Mouse (Mus musculus): ENCODE measurements around the gene Eps8l3. TPM values are rescaled to one million over a fixed set of nuclear protein-coding genes. Genes with fewer than 3 reads are reported as not detected.

The Eps8l3 gene
- polyA plus RNA-seq, 1 experiment from 2014 or later, result not detected

GRCm38 (mm10) chr3:107939830-107940229 is 62.8 kb downstream of the Eps8l3 start:
- no peak overlapping the region for H3K27ac ChIP-seq
- no peak overlapping the region for H3K4me2 ChIP-seq
- H3K9me3 ChIP-seq, result no peaks in the 10 kb centered on the region
- H3K36me3 ChIP-seq, result no peaks in the 10 kb centered on the region
- no peak overlapping the region for H3K4me3 ChIP-seq
- no peaks in the 10 kb centered on the region for H3K27me3 ChIP-seq
- no peak overlapping the region for H3K9ac ChIP-seq
- no peak for ATAC-seq (ENCODE audit: low FRiP score)
- 62% methylated on average over 4 of the region's 4 CpGs for WGBS
- H3K4me1 ChIP-seq (replicated peaks), result peaks cover 32% of the 10 kb centered on the region

- no peaks in the 10 kb centered on the region for H3K9me3 ChIP-seq
- no peak overlapping the region for H3K4me3 ChIP-seq
- H3K4me2 ChIP-seq, result no peak overlapping the region
- H3K36me3 ChIP-seq, result no peaks in the 10 kb centered on the region
- no peak for ATAC-seq (ENCODE audit: low FRiP score)
- peaks cover 32% of the 10 kb centered on the region for H3K4me1 ChIP-seq (replicated peaks)
- H3K27ac ChIP-seq, result no peak overlapping the region
- H3K9ac ChIP-seq, result no peak overlapping the region
- H3K27me3 ChIP-seq, result no peaks in the 10 kb centered on the region
- 73% methylated on average over 7 of the region's 7 CpGs for WGBS
These were observed 63.5 kb downstream of the Eps8l3 start for GRCm38 (mm10) chr3:107940524-107940923.

DNA sequence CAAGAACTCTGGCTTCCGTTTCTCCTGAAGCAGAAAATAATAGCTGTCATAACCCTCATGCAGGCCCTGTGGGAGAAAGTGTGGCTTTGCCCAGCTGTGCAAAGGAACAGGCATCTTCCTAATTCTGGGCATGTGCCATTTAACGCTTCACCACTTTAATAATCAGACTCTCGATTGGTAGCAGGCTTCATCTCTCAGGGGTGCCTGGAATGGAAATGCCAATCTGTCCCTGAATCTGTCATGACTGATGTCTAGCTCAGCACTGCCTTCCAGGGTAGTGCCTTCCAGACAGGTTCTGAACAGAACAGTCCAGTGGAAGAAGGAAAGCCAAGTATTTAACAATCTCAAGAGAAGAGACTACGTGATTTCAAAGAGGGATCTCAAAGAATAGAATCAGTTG is 64.2 kb downstream of the Eps8l3 start:
- no peak for ATAC-seq (ENCODE audit: low FRiP score)
- WGBS, result 60% methylated on average over 4 of the region's 4 CpGs
- H3K27ac ChIP-seq, result no peak overlapping the region

More for the DNA sequence above, 64.2 kb downstream of the Eps8l3 start:
- Histone ChIP-seq H3K27me3 (no peaks in the 10 kb centered on the region), H3K9ac (no peak overlapping the region), H3K4me3 (no peak overlapping the region), H3K9me3 (no peaks in the 10 kb centered on the region), H3K4me2 (no peak overlapping the region), H3K36me3 (no peaks in the 10 kb centered on the region), H3K4me1 (replicated peaks) (peaks cover 32% of the 10 kb centered on the region)

Other genes with a start within 250 kb of the Eps8l3 start
- not detected in 2 replicates for gene Gm10961, start 245.9 kb upstream of the Eps8l3 start, polyA plus RNA-seq (2015; fragmentation: Nextera tagmentation; extraction: Ambion mirVana)
- 143 and 145 TPM in 2 replicates for gene Strip1, start 245.5 kb upstream of the Eps8l3 start, polyA plus RNA-seq (2015; fragmentation: Nextera tagmentation; extraction: Ambion mirVana)
- 106 and 108 TPM in 2 replicates for gene Ahcyl1, start 180.7 kb upstream of the Eps8l3 start, polyA plus RNA-seq (2015; fragmentation: Nextera tagmentation; extraction: Ambion mirVana)
- 6.3 and 6.5 TPM in 2 replicates for gene Csf1, start 116.8 kb upstream of the Eps8l3 start, polyA plus RNA-seq (2015; fragmentation: Nextera tagmentation; extraction: Ambion mirVana)
- gene Gstm5, start 18.6 kb downstream of the Eps8l3 start, polyA plus RNA-seq (2015; fragmentation: Nextera tagmentation; extraction: Ambion mirVana), result 230 and 243 TPM in 2 replicates
- gene Gstm7, start 54.6 kb downstream of the Eps8l3 start, polyA plus RNA-seq (2015; fragmentation: Nextera tagmentation; extraction: Ambion mirVana), result 82.5 and 85.8 TPM in 2 replicates
- gene Gstm6, start 66.5 kb downstream of the Eps8l3 start, polyA plus RNA-seq (2015; fragmentation: Nextera tagmentation; extraction: Ambion mirVana), result 7.7 and 8.5 TPM in 2 replicates
- gene Gstm3, start 92.1 kb downstream of the Eps8l3 start, polyA plus RNA-seq (2015; fragmentation: Nextera tagmentation; extraction: Ambion mirVana), result 0.17 TPM in 1 of 2 replicates, not detected in the other
- 10.0 and 10.9 TPM in 2 replicates for gene Gstm2, start 109.2 kb downstream of the Eps8l3 start, polyA plus RNA-seq (2015; fragmentation: Nextera tagmentation; extraction: Ambion mirVana)
- gene Gstm1, start 140.7 kb downstream of the Eps8l3 start, polyA plus RNA-seq (2015; fragmentation: Nextera tagmentation; extraction: Ambion mirVana), result 53.7 and 54.2 TPM in 2 replicates
- 15.2 and 15.4 TPM in 2 replicates for gene Gstm4, start 167.7 kb downstream of the Eps8l3 start, polyA plus RNA-seq (2015; fragmentation: Nextera tagmentation; extraction: Ambion mirVana)
- gene Ampd2, start 209.4 kb downstream of the Eps8l3 start, polyA plus RNA-seq (2015; fragmentation: Nextera tagmentation; extraction: Ambion mirVana), result 50.9 and 52.4 TPM in 2 replicates
- 0.10 and 0.43 TPM in 2 replicates for gene Gnat2, start 215.6 kb downstream of the Eps8l3 start, polyA plus RNA-seq (2015; fragmentation: Nextera tagmentation; extraction: Ambion mirVana)

Data from hindbrain, embryonic 13.5 days (tissue).